Mouse (Mus musculus): ENCODE data around the gene Sirt2.

DNA sequence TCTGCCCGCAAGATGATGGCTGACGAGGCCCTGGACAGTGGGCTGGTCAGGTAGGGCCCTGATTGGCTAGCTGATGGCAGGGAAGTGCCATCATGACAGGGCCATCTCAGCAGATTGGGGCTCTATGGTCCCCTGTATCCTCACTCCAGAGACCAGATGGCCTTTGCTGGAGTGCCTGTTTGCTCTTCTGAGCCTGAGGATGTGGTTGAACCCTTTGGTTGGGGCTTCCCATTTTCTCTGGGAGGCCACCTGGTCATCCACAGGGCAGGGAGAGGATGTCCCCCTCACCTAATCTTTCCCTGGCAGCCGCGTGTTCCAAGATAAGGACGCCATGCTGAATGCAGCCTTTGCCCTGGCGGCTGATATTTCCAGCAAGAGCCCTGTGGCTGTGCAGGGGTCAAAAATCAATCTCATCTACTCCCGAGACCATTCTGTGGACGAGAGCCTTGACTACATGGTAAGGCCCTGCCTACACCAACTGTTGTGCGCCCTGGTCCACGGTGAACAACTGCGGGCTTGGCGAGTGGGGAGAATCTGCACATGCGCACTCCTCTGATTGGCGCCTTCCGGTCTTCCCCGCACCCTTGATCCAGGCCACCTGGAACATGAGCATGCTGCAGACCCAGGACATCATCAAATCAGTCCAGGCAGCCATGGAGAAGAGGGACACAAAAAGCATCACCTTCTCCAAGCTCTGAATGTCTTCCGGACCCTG lies 65.0 kb downstream of the Sirt2 start:
- TF ChIP-seq SRF (IDR thresholded peaks at IDR 0.05; ENCODE audit: control insufficient read depth, insufficient read length, low read depth) (no peak), MYOG (IDR thresholded peaks at IDR 0.05; ENCODE audit: control insufficient read depth in 1 of 3, insufficient read depth in 1 of 3, insufficient read length in 2 of 3, low read depth in 2 of 3) (no peak), POLR2A (IDR thresholded peaks at IDR 0.05; ENCODE audit: insufficient read length, low read depth) (no peak)

Measured in myocyte (in vitro differentiated cells).